Mouse (Mus musculus): ENCODE results near the gene Tbc1d25.

The Tbc1d25 gene

DNA sequence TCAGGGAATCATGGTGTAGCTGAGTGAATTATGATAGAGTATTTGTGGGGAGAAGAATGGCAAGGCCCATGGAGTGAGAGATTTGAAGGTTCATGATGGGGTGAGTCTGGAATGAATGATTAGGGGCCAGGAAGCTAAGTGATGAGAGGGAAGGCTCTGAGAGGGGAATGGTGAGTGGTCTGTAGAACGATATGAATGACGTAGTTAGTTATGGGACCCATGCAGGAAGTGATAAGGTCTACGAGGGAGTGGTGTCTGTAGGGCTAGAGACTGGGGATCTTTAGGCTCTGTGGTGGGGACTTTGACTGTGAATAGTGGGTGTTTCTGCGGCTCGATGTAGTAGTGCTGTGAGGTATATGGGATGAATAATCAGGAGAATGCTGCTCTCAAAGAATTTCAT lies 3.7 kb upstream of the Tbc1d25 start:
- no peak for DNase-seq (ENCODE audit: low read depth, low spot score)

DNA sequence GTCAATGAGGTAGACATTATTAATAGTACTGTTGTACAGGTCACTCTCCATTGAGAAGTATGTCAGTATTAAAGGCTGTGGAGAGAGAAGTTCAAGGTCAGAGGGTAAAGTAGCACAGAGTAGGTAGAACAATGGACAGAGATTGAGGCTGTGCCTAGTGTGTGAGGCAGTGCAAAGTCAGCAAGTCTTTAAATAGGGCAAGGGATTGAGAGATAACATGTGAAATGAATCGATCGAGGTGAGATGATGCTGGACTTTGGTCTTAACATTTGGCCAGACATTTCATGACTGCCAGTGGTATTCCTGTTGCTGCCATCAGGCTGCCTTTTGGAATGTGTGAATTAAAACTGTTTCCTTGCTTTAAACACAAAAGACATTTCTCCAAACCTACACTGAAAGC lies 2.9 kb upstream of the Tbc1d25 start:
- DNase-seq (ENCODE audit: low read depth, low spot score), result no peak

DNA sequence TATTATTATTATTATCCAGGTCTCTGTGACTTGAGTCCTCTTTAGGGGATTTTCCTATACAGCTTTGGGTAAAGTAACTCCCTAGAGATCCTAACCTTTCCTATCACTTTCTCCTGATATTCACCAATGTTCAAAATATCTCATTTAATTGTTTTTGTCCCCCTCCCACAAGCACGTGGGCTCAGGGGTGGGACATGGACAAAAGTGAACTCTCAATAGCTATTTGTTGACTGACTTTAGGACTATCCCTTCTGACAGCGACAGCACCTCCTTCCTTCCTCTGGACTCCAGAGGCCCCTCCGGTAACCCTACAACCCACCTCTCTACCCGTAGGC lies 845 bp downstream of the Tbc1d25 start:
- no peak for DNase-seq (ENCODE audit: low read depth, low spot score)

DNA sequence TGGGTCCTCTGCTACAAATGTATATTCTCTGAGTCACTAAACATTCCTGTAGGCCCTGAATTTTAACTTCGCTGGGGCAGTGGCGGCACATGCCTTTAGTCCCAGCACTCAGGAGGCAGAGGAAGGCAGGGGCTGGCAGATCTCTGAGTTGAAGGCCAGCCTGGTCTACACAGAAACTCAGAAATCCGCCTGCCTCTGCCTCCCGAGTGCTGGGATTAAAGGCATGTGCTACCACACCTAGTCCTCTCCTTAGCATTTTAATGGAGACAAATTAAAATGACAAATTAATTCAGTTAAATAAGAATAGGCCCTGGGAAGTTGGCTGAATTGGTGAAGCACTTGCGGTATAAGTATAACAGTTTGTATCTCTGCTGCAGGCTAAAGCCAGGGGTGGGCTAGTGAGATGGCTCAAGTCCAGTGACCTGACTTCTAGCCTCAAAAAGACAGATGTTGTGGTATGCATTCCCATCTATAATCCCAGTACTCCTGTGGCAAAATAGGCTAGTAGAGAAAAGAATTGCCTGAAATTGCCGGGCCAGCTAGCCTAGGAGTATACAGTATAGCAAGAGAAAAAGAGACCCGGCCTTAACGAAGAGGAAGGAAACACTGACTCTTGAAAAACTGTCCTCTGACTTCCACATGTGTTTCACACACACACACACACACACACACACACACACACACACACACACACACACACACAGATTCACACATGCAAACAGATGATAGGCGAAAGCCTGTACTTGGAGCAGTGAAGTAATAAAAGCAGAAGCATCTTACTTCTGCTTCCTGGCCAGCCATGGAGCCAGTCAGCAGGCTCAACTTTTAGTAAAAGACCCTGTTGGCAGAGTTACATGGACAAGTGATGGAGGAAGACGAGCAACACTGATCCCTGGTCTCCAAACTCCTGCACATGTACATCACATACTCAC lies 8.0 kb downstream of the Tbc1d25 start:
- no peak for DNase-seq (ENCODE audit: low read depth, low spot score)

DNA sequence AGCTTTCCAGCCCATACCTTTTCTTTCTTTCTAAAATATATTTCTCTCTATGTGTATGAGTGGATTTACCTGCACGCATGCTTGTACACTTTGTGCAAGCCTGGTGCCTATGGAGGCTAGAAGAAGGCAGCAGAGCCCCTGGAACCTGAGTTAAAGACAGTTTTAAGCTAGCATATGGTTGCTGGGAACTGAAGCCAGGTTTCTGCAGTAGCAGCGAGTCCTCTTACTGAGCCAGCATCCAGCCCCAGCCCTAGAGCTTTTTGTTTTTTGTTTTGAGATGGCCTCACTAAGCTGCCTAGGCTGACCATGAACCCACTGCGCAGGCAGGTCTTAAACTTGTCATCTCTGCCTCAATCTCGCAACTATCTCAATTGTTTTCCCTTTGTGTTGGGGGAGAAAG lies 11.5 kb downstream of the Tbc1d25 start:
- no peak for DNase-seq (ENCODE audit: low read depth, low spot score)

DNA sequence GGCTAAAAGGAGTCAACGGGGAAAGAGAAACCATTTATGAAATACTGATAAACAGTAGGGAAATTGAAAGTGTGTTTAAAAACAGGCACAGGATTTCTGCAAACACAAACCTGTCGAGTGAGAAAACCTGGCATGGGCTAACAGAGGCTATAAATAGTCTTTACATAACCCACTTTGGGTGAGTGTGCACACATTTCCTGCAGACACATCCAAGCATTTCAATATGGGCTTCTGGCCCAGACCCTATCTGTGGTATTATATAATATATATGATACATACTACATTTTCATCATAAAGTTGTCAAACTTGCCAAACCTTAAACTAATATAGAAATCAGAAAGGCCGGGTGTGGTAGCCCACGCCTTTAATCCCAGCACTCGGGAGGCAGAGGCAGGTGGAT lies 12.9 kb downstream of the Tbc1d25 start:
- DNase-seq (ENCODE audit: low read depth, low spot score), result no peak

DNA sequence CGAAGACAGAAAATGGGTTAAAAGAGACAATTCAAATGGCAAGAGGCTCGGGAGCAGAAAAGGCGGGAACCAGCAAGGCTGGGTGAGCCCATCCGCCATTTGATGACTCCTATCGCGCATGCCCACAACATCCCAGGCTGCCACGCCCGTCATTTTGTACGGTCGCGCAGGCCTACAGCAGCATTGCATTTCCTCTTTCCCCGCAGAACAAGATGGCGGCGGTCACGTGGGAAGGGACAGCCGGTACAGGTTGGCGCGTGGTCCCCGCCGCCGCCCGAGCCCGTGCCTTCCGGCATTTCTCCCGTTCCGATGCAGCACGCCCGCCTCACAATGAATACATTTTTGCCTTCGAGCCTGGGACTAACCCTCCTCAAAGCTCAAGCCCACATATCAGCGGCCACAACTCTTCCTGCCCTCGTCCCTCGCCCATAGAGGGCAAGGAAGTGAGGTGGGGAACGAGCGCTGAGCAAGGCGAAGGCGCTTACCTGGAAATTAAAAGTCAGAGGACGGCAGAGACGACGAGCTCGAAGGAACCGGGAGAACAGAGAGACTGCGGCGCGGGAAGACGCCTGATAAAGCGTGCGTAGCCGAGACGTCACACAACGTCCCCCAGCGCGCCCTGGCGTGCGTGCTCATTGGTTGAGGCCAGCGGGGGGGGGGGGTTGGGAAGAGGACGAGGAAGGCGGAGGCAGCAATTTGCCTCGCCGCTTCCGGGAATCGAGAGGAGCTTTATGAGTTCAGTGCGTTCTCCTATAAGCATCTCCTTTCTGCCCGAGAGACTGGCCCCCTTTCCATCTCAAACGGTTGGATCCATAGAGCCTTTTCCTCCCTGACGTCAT lies 30.6 kb downstream of the Tbc1d25 start, which contains the start of gene Rbm3:
TSS of gene Rbm3 (minus strand) at position 728 of the 839 bp plus-strand sequence.
- DNase-seq (ENCODE audit: low read depth, low spot score), result peak; percentile 75

DNA sequence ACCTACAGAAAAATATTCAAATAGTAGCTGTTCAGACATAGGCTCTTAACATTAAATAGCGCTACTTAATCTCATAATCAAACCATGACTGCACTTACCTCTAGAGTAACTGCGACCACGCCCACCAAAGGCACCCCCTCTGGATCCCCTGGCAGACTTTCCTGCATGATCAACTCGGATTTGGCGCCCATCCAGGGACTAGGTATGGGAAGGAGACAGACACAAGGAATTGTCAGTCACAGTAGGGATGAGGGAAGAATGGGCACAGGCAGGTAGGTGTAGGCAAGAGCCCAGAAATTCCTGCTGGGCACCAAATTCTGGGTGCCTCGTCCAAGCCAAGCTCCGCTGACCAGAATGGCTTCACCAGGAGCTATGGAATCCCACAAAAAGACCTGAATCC lies 32.2 kb downstream of the Tbc1d25 start:
- DNase-seq (ENCODE audit: low read depth, low spot score), result no peak

DNA sequence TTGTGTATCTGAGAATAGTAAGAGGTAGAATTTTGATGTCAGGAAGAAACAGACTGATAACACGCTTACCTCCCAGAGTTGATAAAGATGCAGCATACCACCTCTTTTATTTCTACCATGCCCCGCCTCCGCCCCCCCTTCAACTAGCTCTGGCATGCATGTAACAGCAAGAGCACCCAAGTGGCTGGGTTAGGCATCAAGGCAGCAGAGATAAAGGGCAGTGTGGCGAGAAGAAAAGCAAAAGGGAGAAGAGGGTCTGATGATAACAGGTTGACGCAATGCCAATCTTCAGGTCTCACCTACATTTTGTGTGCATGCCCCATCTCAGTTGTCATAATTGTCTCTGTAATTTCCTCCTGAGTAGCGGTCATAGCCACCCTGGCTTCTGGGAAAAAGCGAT lies 33.0 kb downstream of the Tbc1d25 start:
- no peak for DNase-seq (ENCODE audit: low read depth, low spot score)

DNA sequence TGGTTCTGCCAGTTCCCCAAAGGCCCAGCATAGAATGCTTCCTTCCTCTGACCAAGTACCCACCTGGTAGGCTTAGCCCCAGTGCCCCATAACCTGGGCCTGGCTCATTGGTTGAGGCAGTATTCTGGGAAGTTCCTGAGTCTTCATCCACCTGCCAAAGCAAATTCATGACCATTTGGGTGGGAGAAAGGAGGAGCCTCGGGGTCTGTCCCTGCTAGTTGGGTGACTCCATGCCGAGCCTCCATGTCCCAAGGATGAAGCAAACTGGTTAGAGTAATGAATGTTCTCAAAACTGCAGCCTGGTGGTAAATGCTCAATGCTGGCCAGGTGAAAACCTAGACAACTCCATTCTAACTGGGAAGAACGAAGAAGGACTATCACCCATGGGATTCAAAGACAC lies 34.9 kb downstream of the Tbc1d25 start:
- DNase-seq (ENCODE audit: low read depth, low spot score), result no peak

DNA sequence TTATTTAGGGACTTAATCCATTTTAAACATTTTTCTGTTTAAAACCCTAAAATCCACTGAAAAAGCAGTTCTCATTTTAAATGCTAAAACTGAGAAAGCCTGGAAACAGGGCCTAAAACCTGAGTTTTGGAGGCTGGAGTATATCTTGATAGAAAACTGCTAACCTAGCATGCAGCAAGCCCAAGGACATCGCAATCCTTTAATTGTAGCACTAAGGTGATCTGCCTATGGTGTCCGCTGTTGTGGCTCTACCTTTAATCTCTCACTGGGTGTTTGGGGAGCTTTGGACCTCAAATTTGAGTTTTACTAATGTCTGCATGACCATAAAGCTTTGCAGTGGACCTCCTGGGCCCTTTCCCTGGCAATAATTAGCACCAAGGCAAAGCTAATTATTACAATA lies 35.5 kb downstream of the Tbc1d25 start:
- DNase-seq (ENCODE audit: low read depth, low spot score), result no peak

DNA sequence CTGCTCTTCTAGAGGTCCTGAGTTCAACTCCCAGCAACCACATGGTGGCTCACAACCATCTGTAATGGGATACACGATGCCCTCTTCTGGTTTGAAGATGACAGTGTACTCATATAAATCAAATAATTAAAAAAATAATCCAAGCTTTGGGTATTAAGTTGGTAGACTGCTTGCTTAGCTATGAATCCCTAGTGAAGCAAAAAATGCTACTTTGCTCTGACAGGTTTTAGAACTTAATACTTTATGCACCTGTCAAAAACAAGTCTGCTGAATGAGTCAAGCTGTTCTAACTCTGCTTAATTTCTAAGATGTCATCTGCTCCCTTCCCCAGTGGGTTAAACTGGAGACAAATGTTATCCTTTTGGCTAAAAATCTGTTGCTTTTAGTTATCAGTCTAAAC lies 36.5 kb downstream of the Tbc1d25 start:
- DNase-seq (ENCODE audit: low read depth, low spot score), result no peak

DNA sequence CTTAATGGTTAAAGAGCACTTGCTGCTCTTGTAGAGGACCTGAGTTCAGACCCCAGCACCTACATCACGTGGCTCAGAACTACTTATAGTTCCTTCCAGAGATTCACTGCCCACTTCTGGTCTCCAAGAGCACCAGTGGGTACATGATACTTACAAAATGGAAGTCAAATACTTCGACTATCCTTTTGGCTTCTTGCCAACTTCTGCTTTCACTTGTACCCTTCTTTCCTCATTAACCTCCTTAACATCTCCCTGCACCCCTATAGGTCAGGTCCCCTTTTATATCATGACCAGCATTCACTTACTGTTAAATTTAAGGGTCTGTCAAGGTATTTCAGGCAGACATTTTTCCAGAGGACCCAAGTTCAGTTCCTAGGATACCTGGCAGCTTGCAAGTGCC lies 40.1 kb downstream of the Tbc1d25 start:
- DNase-seq (ENCODE audit: low read depth, low spot score), result no peak

DNA sequence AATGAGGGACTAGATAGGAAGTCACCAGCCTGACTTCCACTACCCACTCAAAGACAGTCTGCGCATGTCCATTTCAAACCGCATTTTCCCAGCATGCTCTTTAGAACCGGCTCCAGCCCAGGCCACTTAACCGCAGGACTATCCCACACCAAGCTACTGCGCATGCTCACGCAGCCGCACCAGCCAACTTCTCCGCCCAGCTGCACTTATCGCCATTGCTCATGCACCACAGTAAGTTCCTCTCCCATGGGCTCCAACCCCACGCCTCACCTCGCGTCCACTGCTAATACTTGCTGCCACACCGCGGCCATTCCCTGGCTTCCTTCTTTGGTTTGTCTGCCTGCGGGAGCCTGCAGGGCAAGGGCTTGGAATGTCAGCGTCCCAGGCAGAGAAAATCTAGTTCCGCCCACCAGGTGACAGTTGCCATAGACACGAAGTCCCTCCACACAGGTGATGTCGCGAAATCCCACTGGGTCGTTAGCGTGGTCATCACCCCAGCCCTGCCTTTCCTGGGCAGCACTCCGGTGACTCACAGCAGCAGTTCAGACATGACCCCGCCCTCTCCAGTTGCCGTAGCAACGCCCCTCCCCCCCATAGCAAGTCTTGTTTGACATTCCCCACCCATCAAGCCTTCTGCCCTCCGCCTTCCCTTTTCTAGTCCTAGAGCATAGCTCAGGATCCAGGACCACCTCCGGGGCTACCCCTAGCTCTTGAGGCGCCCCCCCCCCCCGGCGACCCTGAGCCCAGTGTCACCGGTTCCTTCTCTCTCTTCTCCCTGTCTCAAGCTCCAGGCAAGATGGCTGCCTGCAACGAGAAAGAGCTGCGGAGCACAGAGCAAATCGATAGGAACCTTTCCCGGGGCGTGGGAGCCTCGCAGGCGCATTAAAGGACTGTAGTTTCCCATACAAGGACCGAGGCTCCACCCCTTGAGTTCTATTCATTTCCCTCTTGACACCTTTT lies 43.7 kb downstream of the Tbc1d25 start, which contains the start of gene Wdr13:
TSS of gene Wdr13 (minus strand) at position 876 of the 960 bp plus-strand sequence.
- DNase-seq (ENCODE audit: low read depth, low spot score), result peak; percentile 77

DNA sequence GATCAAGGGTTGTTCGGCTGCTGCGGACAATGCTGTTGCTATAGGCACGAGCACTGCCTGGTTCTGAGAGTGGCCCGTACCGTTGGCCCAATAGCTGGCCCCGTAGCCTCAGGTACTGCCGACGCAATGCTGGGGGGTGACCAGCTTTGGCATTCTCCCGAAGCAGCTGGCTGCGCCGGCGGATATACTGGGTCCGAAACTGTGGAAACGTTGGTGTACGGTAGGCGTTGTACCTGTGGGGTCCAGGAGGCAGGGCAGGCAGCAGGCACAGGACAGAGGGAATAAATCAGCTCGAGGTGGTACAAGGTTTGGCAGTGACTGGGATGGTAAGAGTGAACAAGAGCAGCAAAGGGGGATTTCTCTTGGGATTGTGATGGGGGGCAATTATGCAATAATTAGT lies 44.6 kb downstream of the Tbc1d25 start:
- DNase-seq (ENCODE audit: low read depth, low spot score), result no peak

DNA sequence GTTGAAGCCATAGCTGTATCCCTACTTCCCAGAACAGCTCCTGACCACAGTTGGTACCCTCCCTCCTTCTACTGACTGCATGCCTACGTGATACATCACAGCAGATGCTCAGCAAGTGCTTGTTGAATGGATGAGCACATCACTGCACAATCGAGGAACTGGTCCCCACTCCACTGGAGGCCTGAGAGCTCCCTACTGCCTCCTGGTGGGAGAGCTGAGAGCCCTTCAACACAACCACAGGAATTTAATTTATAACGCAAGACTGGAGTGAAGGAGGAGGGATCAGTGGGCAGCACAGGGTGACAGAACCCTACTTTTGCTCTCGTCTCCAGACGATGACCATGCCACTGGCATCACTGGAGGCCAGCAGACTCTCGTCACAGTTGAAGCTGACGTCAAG lies 50.7 kb downstream of the Tbc1d25 start:
- DNase-seq (ENCODE audit: low read depth, low spot score), result no peak

DNA sequence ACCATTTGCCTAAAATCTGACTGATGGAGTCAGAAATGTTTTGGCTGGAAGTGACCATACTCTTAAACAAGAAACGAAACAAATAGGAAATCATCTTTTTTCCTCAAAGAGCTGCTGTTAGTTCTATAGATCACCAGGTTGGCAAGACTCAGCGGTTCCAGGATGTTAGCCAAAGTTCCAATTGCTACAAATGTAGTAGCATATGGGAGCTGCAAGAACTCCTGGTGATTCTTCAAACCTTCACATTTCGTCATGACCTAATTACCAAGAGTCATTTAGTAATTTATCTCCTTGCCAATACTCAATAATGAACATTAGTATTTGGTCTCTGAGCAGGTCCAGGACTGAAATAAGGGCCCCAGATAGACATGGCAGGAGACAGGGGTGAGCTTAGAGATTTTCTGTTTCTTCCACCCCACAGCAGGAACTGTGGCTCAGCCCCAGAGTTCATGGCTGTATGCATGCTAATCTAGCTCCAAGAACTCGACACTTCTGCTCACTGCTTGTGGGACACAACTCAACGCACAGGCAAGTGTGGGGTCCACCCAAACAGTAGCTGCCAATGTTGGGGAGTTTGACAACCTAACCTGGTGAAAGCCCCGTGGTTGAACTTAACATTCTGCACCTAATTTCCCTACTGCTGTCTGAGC lies 52.0 kb downstream of the Tbc1d25 start:
- DNase-seq (ENCODE audit: low read depth, low spot score), result no peak

DNA sequence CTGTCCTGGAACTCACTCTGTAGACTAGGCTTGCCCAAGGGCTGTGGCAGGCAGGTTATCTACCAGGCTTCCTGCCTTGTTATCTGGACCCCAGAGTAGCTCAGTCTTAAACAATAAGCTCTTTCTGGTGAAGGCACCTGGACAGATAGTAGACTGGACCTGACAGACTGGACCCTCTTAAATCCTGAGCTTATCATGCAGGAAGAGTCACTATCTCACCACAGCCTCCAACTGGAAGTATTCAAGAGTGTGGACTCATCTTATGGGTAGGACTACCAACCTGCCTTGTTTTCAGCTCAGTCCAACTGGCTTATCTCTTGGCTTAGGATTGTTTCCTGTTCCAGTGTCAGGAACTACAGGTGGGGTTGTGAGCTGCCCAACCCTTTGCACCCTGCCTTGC lies 58.7 kb downstream of the Tbc1d25 start:
- no peak for DNase-seq (ENCODE audit: low read depth, low spot score)

DNA sequence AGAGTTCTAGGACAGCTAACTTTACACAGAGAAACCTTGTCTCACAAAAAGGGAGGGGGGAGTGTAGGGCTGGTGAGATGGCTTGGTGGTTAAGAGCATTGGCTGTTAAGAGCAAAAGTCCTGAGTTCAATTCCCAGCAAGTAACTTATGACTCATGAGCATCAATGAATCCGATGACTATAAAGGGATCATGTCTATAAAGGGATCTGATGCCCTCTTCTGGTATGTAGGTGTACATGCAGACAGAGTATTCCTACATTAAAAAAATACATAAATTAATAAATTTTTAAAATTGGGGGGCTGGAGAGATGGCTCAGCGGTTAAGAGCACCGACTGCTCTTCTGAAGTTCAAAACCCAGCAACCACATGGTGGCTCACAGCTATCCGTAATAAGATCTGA lies 60.7 kb downstream of the Tbc1d25 start:
- DNase-seq (ENCODE audit: low read depth, low spot score), result no peak

DNA sequence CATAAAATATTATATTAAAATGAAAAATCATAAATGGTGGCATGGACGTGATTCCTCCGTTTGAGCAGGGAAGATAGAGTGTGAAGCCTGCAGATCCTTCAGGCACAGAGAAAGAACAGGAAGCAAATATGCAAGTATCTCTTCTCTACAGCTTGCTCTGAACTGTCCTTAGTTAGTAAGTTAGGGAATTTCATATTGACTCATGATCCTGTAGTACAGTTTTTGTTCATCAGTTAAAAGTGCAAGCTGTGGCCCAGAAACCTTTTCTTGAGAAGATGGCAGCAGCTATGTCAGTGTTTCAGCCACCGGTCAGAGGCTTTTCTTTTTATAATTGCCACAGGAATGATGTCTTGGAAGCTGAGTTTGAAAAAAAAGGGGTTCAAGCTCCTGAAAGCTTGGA lies 71.0 kb downstream of the Tbc1d25 start:
- no peak for DNase-seq (ENCODE audit: low read depth, low spot score)
